Mouse (Mus musculus) frontal cortex, adult 2 months (tissue): ENCODE measurements at regions not wholly inside any gene's neighbourhood (a gene's known extent, or its start where the extent isn't known, plus 50 kb on each side); places are given as distances from the start of the nearest gene placed in this dataset.
A peak's percentile ranks its signal among the peaks of the same experiment; 100 is the strongest.

Experiments
- DNase-seq, 2 experiments: peaks; one replicate each; pipeline ENCODE4 v3.0.0; 2022; ENCODE audit warnings: low spot score in 1 of 2; ENCODE audit errors: extremely low spot score in 1 of 2

DNA sequence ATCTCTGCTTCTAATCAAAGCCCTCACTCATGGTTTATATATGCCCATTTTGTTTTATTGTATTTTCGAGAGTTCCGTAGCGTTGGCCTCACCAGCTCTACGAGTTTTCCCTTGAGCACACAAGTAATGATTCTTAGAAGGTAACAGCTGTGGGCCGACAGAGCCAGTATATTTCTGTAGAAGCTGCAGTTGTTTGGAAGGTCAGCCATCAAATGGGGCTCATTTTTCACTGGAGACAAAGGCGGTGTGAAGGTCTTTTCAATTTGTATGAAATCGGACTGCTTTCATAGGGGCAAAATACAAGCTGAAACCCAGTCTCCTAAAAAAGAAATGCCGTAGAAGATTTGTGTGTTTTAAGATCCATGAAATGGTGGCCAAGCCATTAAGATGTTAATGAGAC lies 307.9 kb downstream of the Qk start:
- no peak for DNase-seq

DNA sequence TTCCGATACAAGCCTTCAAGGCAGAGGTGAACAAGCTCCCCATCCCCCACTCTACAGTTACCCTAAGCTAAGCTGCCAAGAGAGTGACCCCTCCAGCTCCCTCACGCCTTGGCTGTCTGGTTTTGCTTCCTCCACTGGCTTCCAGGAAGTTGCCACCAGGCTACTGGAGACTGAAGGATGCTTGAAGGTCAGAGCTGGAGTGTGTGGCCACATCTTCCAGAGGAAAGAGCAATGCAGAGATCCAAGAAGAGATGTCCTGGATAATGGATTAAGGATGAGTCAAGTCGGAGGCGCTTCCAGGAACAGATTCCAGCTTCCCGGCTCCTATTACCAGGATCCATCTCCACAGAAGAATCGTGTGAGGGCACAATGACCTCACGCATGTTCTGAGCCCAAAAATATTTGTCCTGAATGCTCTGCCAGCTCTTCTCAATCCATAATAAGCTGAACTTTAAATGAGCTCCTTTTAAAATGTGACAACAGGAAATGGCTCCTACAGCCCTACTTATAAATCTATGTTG lies 318.5 kb downstream of the Qk start:
- DNase-seq, result peak in 1 of 2 experiments; percentile 25

DNA sequence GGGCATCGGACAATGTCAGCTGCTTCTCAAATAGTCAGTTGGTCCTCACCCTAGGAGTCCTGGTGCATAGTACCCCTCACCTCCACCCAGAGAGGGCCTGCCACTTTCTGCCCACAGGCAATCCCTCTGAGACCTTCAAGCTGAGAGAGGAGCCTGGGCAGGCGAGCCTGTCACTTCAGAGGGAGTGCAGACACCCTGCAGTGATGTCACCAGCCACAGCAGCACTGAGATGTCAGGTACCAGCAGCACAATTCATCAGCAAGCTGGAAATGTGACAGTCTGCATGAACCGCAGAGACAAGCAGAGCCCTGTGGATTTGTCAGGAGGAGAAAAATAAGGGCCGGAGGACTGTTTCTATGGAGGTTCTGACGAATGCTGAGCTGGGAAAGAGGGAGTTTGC lies 324.3 kb downstream of the Qk start:
- no peak for DNase-seq

GRCm38 (mm10) chr17:9990744-9991143 lies 321.2 kb upstream of the Pabpc6 start:
- DNase-seq, result peak; percentile 2 to 25

DNA sequence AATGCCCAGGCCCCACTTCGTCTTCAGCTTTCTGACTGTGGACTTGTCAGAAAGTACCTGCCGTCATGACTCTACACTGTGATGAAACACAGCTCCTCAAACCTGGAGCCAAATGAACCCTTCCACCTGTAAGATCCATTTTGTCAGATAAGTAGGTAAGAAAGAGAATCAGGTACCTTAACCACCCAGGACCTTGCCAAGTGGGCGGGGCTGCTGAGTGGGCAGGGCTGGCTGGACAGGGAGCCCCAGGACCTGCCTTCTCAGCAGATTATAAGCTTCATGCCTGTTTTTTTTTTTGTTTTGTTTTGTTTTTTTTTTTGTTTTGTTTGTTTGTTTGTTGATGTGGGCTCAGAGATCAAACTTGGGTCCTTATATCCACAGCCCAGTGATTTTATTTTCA lies 311.8 kb upstream of the Pabpc6 start:
- DNase-seq, result no peak

DNA sequence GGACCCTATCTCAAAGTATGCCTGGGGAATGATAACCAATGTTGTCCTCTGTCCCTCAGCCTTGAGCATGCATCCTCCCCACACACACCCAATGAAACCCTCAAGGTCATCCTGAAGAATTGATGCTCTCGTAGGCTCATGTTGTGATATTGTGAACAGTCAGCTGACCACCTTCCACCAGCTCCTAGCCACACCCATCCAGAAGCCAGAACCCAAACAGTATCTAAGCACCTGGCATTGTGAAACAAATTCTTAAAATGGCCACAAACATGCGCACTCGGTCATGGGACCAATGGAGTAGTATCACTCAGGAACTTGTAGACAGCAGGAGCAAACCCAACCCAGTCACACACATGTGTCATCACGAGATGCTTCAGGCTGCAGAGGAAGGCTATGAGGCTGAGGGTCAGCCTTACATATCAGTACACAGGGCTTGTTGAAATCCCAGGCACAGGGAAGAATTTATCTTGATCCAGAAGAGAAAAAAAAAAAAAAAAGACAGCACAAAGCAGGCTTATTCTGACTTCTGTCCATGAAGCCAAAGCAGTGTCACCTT lies 307.4 kb upstream of the Pabpc6 start:
- DNase-seq, result no peak

DNA sequence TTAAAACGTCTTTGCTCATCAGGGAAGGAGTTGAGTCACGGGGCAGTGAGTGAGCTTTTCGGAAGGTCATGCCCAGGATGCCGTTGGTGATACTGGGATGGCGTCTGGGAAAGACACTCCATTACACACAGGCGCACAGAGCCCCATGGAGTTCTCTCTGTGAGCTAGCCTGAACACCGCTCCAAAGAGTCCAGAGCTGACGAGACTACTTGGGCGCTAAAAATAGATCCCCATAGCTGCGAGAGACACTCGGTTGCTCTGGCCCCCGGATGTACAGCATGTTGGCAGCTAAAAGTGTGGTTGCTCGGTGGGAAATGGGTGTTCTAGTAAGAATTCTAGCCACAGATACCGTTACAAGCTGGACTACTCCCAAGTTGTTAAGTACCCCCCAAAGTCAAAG lies 306.5 kb upstream of the Pabpc6 start:
- no peak for DNase-seq

DNA sequence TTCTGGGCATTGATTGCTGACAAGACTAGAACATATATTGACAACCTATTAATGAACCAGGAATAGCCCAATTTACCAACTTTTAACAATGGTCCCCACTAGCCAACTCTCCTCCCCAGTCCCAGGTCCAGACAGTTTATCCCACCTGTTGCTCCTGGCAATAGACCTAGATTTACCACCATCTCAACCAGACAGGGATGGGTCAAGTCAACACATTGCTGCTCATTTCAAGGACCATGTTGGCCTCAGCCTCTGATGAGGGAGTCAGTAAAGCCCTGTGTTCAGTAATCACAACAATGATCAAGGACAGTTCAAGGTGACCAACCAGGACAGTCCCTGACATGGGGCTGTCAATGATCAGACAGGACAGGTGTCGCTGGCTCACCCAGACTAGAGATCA lies 305.6 kb upstream of the Pabpc6 start:
- DNase-seq, result no peak

GRCm38 (mm10) chr17:9967988-9968387 lies 298.5 kb upstream of the Pabpc6 start:
- DNase-seq, result no peak

DNA sequence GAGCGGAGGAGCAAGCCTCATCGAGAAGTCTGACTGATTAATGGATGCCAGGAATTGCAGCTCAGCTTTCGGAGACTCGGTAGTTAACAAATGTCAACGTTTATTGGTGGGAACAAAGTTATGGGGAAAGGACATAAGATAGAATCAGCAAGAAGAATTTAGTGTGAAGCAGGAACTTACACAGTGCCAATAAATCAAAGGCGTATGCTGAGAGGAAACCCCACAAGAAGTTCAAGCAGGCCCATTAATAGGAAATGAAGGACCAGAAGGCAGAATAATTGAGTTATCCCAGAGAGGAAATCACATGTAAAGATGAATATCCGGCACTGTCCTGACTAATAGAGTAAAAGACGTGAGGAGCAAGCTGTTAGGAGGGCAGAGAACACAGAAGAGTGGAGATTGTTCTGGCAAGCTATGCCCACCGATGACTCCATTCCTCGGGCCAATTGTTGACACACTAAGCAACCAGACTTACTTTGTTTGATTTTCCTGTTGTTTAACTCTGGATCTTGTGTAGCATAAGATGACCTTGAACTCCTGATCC lies 293.4 kb upstream of the Pabpc6 start:
- no peak for DNase-seq

GRCm38 (mm10) chr17:9948985-9949667 lies 279.6 kb upstream of the Pabpc6 start:
- no peak for DNase-seq

- DNase-seq, result no peak
Measured at GRCm38 (mm10) chr17:9947609-9948008, 278.1 kb upstream of the Pabpc6 start.

DNA sequence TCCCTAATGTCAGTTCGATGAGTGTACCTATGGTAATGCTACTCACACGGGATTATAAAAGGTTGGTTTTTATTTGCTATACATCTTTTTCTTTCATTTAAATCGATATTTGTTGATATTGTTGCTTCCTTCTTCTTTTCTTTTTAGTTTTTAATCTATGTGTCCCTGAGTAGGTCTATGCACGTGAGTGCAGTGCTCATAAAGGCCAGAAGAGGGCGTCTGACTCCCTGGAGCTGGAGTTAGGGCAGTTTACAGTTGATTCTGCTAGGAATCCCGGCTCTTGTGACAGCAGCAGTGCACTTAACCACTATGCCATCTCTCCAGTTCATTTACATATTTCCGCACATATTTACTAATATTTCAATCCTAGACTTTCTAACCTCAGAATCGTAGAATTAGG lies 275.0 kb upstream of the Pabpc6 start:
- no peak for DNase-seq

DNA sequence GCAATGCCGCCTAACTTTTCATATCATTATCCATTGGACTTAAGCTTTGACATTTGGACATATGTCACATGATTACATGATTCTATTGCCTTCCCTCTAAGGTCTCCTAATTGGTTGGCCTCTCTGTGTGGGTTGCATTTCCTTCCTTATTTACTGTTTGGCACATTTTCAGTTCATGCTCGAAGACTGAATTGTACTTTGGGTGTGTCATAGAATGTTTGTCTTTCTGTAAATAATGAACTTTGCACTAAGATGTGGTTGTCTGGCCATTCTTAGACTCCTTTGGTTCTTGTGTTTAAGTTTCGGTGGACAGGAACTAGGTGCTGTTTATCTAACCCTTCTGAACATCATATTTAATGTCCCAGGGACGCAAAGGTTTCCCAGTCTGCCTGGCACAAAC lies 272.7 kb upstream of the Pabpc6 start:
- DNase-seq, result no peak

- DNase-seq, result no peak
Measured at GRCm38 (mm10) chr17:9939576-9939975, 270.1 kb upstream of the Pabpc6 start.

- DNase-seq, result no peak
Measured at GRCm38 (mm10) chr17:9938426-9938825, 268.9 kb upstream of the Pabpc6 start.

- DNase-seq, result no peak
Measured at GRCm38 (mm10) chr17:9937211-9937610, 267.7 kb upstream of the Pabpc6 start.

GRCm38 (mm10) chr17:9932186-9932585 lies 262.7 kb upstream of the Pabpc6 start:
- DNase-seq, result no peak

DNA sequence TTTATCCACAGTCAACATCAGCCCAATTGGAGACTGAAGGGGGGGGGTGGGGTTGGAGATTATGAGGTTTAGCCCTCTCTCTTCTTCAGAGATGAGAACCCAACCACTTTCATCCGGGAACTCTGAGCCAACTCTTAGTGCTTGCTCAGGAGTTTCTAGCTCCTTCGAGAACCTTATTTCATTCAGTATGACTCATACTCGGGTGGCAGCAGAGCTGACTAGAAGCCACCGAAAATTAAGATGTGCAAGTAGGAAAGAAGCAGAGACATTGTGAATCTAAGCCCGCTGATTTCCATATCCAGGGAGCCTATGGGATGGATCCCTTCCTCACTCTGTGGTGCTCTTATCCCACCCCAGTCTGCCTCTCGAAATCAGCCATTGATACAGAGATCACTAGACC lies 262.0 kb upstream of the Pabpc6 start:
- DNase-seq, result peak in 1 of 2 experiments; percentile 59

DNA sequence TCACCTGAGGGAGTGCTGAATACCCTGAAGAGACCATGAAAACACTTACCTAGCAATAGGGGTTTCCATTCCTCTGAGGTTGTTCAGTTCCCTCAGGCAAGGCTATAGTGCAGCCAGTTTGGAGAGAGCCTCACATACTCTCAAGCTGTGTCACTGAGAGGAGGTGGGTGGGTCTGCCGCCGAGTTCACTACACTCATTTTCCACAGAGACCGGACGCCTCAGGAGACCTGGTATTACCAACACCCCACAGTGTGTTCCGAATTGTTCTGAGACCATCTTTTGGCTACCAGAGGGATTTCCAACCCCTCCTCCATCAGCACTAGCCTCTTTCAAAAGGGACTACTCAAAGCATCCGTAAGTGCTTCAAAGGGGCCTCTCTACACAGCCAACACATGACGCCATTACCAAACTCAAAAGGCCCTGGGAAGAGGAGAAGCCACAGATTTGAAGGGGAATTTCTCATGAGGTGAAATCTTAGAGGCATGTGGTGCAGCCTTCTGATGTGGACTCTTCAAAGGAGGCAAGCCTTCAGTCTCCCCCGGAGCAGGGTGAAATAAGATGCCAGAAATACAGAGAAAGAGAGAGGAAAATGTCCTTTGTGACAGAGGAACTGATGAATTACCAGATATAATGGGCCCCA lies 260.1 kb upstream of the Pabpc6 start:
- no peak for DNase-seq

- no peak for DNase-seq
Measured at GRCm38 (mm10) chr17:9927724-9928123, 258.2 kb upstream of the Pabpc6 start.

- DNase-seq, result no peak
Measured at GRCm38 (mm10) chr17:9926308-9926707, 256.8 kb upstream of the Pabpc6 start.
